Mouse (Mus musculus) liver, embryonic 14.5 days (tissue): ENCODE results near the gene Eme2.

Experiments used
- CTCF ChIP-seq: IDR thresholded peaks from 2 replicates; pipeline ENCODE4 v1.5.1; 2016; ENCODE audit warnings: antibody characterized with exemption, low read depth, control low read depth
- EP300 ChIP-seq: IDR thresholded peaks from 2 replicates; pipeline ENCODE4 v1.6.1; 2016; ENCODE audit warnings: antibody characterized with exemption, low read depth

DNA sequence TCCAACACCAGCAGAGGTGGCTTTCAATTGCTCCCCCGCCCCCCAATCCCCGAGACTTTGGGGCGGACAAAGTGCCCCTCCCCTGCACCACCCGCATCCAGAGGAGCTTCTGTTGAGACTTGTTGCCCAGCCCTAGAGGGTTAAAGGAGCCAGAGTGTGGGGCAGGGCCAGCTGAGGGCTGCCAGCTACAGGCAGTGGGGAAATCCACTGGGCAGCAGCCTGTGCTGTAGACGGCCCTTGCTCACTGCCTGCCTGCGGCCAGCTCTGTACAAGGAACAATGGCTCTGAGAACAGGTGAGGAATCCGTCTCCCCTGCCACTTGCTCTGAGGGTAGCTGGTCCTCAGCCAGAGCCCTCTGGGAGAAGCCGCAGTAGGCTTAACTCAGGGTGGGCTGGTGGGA lies 16.4 kb downstream of the Eme2 start:
- no peak for TF ChIP-seq CTCF
- no peak for TF ChIP-seq EP300
